Mouse (Mus musculus): ENCODE data around the gene Snap91.

DNA sequence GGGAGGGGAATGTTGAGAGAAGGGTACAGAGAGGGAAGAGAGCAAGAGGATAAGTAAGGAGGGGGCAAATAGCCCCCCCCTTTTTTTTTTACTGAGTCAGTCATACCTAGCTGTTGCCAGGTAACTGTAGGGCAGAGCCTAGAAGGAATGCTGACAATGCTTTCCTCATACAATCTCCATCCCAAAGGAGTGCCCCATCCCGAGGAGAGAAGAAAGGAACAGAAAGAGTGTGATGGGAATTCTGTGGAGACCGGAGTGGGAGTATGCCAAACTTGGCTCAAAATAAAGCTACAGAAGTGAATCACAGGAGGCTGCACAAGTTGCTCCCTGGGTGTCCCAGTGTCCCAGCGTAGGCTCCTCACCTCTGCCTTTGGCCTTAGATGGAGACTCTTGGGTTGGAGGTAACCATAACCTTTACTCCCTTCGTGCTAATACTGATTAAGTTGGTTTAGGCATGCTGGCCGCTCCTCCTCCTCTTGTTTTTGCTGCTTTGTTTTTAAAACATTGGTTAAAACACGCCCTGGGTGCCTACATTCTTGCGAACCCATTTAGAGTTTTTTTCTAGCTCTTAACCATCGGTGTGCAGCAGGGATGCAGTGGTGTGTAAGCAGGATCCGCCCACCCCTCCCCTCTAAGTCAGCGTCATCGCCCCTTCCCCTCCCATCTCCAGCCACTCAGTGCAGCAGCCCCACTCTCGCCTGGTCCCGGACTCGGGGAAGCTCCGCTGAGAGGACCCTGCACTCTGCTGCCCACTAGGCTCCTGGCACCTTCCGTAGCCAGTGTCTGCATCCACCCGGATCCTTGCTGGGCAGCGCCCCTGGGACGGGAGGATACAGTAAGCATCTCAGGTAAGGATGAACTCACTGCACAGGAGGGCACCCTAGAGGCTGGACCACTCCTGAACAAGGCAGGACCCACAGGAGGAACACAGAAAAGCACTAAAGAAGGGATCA, 137.2 kb downstream of the Snap91 start, which contains the start of gene Prss35:
- TF ChIP-seq CTCF (IDR thresholded peaks at IDR 0.05; ENCODE audit: low read depth, low read length) (no peak), POLR2A (IDR thresholded peaks at IDR 0.05; ENCODE audit: borderline replicate concordance, low read depth, low read length) (no peak)
